Mouse (Mus musculus): ENCODE measurements around the gene Fat4.

DNA sequence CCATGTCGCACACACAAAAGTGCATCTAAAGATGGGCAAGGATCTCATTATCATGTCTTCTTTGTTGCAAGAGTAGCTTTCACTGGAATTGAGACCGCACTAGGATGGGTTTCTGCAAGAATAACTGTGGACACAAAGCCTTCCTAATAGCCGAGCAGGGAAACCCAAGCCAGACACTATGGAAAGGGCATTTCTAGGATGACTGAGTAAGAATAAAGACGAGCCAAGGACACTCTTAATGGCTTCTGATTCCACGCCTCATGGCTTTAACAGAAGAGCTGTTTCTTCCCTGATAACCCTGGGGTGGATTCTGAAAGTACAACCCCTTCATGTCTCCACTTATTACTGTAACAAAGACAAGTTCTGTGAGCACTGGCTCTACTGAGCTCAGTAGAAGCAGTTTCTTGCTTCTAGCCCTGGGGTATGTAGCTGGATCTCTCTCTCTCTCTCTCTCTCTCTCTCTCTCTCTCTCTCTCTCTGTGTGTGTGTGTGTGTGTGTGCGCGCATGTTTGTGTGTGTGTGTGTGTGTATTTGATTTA lies 43.7 kb upstream of the Fat4 start:
- no peak for TF ChIP-seq POLR2A (IDR thresholded peaks at IDR 0.05; ENCODE audit: borderline replicate concordance, low read depth, low read length)
- TF ChIP-seq CTCF (IDR thresholded peaks at IDR 0.05; ENCODE audit: low read depth, low read length), result no peak

Measured in bone marrow macrophage, adult 2 months (primary cell).